Mouse (Mus musculus) brown adipose tissue, adult 24 weeks (tissue): ENCODE results near the gene Galnt7. TPM values are rescaled to one million over a fixed set of nuclear protein-coding genes. Genes with fewer than 3 reads are reported as not detected.

Experiments used
- H3K27ac ChIP-seq: fragments of 200-500 bp; replicated peaks from 2 replicates; pipeline ENCODE4 v1.5.1; 2012; ENCODE audit warnings: low read depth, mild to moderate bottlenecking, low read length
- H3K4me1 ChIP-seq: fragments of 200-500 bp; 2 replicates; pipeline ENCODE4 v1.6.1; 2012; ENCODE audit warnings: low read length, mixed read lengths; ENCODE audit not compliant: control insufficient read depth, insufficient read depth, insufficient read length
- H3K4me3 ChIP-seq: fragments of 200-500 bp; 2 replicates; pipeline ENCODE4 v1.5.1; 2012; ENCODE audit warnings: low read depth, mild to moderate bottlenecking, low read length, moderate library complexity; ENCODE audit not compliant: insufficient read depth
- polyA plus RNA-seq: library from polyadenylated mRNA; stranded (reverse); fragments of >200 nt; gene quantifications from 2 replicates; pipeline ENCODE4 v1.2.4, GENCODE M21; 2012; ENCODE audit not compliant: missing spikeins, insufficient read depth, insufficient read length

Galnt7 gene
- polyA plus RNA-seq, 1 experiment, result 0.79 TPM

DNA sequence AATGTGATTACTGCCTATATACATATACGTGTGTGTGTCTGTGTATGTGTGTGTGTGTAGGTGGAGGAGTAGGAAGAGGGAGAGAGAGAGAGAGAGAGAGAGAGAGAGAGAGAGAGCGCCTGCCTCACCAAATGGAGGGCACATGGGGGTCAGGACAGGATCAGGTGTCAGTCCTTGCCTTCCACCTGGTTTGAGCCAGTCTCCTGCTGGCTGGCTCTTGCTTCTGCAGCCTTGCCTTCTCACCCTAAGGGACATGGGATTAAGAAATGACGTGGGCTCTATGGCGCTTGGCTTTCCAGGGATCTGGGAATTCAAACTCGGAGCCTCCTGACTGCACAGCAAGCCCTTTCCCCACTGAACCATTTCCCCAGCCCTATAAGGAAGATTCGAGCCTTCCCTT is 13.9 kb downstream of the Galnt7 start:
- Histone ChIP-seq H3K4me3 (no peak overlapping the region), H3K27ac (no peak overlapping the region), H3K4me1 (no peaks in the 10 kb centered on the region; the same call in none of the 2 replicates)

DNA sequence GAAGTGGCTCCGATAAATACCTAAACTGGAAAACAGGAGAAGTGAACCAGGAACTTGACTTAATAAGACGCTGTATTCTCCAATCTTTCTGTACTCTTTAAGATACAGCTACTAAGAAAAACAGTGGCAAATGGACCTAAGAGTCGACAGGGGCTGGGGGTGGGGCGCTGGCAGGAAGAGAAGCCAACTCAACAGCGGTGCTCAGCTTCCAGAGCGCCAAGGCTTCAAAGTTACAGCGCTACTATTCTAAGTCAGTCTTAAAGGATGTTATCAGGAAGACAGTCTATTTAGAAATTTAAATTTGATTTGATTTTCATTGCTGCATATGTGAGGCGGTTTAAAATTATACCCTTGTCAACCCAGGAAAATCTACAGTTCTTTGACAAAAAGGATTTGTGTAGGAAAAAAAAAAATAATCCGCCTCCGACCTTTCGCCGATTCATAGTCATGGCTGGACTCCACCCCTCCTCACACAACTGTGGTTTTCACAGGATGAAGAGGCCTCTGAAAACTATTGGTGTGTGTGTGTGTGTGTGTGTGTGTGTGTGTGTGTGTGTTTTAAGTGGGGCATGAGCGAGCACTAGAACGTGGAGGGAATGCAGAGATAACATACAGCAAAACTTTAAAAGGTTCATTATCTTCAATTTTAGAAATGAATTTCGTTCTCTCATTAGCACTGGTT is 15.1 kb downstream of the Galnt7 start:
- no peak overlapping the region for H3K4me3 ChIP-seq
- H3K4me1 ChIP-seq, result no peaks in the 10 kb centered on the region; the same call in none of the 2 replicates
- H3K27ac ChIP-seq, result no peak overlapping the region

DNA sequence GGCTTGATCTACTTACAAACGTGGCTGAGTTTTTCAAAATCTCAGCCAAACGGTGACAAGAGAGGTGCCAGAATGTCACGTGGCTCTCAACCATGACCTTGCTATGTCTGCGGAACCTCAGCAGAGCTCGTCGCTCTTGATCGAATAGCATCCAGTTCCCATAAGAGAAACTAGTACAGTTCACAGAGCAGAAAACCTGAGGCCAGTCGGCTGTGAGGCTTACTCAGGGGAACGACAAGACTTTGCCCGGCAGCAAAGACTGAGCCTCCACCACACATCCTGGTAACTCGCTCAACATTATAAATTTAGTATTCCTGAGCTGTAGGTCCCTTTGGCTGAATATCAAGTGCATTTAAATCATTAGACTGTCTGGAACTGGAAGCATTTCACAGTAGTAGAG is 16.1 kb downstream of the Galnt7 start:
- no peak overlapping the region for H3K27ac ChIP-seq
- H3K4me1 ChIP-seq, result peaks cover 2% of the 10 kb centered on the region
- H3K4me3 ChIP-seq, result no peak overlapping the region

DNA sequence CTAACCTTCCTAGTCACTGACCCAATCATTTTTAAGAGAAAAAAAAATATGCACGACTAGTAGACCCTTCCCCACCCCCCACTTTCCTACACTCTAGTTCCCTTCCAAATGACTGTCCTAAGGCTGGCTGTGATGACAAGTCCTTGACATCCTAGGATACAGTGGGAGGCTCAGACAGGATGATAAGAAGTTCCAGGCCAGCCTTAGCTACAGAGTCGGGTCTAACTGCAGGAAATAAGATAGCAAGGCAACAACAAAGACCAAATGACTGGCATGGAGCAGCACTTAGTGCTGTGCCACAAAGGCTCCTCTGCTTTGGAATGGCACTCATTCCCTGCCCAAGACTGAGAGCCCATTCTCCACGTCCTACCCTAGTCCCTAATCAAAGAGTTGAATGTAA is 16.6 kb downstream of the Galnt7 start:
- Histone ChIP-seq H3K4me1 (peaks cover 4% of the 10 kb centered on the region), H3K27ac (no peak overlapping the region), H3K4me3 (no peak overlapping the region)

DNA sequence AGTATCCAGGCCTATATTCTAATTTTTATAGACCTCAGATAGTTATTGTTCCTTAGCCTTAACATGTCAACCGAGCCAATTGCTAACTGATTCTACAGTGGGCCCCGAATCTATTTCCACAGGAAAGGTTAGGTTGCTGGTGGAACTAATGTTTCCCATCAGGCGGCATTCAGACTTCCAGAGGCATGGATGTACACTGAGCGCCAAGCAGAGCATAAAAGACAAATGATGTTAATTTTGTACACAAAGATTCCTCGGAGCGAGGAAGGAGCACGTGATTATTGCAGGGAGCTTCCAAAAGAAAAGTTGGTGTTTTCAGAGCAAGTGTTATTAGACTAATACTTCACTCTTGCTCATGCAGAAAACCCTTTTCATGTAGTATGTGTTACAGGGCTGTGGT is 21.1 kb downstream of the Galnt7 start:
- Histone ChIP-seq H3K4me3 (no peak overlapping the region), H3K27ac (no peak overlapping the region), H3K4me1 (peaks cover 13% of the 10 kb centered on the region)

DNA sequence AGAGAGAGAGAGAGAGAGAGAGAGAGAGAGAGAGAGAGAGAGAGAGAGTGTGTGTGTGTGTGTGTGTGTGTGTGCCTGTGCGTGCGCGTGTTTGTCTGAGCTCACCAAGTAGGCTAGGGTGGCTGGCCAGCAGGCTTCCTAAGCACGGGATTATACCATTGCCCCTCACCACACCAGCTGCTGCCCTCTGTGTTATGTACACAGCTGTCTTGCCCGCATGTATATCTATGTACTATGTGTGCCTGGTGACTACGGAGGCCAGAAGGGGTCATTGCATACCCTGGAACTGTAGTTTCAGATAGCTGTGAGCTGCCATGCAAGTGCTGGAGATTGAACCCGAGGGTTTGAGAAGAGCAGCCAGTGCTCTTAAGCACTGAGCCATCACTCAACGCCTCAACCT is 22.7 kb downstream of the Galnt7 start:
- H3K27ac ChIP-seq, result no peak overlapping the region
- H3K4me1 ChIP-seq, result peaks cover 13% of the 10 kb centered on the region
- no peak overlapping the region for H3K4me3 ChIP-seq

DNA sequence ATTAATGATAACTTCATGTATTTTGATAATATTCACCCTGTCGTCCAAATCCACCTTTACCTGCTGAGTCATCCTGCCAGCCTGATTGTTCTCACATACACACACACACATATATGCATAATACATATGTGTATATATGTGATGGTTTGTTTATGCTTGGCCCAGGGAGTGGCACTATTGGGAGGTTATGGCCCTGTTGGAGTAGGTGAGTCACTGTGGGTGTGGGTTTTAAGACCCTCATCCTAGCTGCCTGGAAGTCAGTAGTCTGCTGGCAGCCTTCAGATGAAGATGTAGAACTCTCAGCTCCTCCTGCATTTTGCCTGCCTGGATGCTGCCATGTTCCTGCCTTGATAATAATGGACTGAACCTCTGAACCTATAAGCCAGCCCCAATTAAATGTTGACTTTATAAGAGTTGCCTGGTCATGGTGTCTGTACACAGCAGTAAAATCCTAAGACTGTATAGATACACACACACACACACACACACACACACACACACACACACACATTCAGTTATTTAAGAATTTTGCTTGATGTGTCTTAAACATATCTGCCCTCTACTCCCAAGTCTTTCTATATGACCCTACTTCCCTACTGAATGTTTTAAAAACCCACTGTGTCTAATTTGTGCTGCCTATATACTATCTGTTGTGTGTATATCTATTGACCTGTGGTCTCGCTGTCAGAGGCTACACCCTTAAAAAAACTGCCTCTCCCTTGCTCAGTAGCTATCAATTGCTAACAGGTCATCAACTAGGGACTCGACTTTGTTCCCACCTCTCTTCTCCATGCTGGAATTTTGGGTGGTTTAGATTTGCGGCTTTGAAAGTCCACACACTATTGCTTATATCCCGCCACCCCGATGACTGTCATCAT is 23.8 kb downstream of the Galnt7 start:
- Histone ChIP-seq H3K27ac (no peak overlapping the region), H3K4me3 (no peak overlapping the region), H3K4me1 (peaks cover 13% of the 10 kb centered on the region)

DNA sequence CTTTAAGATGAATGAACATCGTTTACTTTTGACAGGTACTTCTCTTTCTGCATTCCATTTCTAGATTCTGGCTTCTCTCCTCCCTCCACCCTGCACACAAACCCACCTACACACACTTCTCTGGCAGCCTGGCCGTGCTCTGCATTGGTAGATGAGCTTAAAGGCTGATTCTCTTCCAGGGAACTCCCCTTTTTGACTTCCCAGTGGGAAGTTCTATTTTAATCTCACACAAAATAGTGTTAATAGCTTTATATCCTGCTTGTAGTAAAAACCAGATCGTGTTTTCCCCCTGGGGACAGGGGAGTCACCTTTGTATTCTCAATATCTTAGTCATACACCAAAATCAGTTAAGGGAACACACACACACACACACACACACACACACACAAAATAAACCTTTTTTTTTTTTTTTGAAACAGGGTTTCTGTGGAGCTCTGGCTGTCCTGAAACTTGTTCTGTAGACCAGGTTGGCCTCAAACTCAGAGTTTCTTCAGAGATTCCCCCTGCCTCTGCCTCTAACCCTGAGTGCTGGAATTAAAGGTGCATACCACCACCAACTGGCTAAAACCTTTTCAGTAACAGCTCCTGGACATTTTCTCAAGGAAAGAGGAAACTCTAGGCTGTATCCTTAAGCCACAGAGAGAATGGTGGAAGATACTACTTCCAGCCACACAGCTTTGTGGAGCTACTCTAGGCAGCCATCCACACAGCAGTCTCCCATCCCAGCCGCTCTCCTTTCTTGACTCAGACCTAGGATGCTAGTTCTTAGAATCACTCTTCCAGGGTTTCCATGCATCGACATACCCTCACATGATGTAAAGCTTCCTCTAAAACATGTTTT is 24.7 kb downstream of the Galnt7 start:
- Histone ChIP-seq H3K4me3 (no peak overlapping the region), H3K27ac (0 out of 2 replicates have a peak overlapping the region, but pooled peaks have one; percentile 14), H3K4me1 (peaks cover 13% of the 10 kb centered on the region)

DNA sequence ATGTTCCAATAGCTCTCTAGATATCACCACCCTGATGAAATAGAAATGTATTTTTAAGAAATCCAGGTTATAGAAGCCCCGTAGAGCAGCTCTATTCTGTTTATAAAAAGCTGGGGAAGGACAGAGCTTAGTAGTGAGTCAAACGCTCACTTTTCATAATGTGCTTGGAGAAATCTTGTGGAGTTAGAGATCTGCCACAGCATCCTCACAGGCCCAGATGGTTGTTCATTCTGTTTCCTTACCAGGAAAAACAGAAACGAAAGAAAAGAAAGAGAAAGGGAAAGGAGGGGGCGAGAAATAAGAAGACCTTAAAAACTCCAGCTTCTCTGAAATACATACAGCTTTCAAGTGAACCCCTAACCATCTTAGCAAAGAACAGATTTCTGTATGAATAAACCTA is 28.9 kb downstream of the Galnt7 start:
- H3K4me3 ChIP-seq, result no peak overlapping the region
- peaks cover 7% of the 10 kb centered on the region for H3K4me1 ChIP-seq
- H3K27ac ChIP-seq, result no peak overlapping the region

DNA sequence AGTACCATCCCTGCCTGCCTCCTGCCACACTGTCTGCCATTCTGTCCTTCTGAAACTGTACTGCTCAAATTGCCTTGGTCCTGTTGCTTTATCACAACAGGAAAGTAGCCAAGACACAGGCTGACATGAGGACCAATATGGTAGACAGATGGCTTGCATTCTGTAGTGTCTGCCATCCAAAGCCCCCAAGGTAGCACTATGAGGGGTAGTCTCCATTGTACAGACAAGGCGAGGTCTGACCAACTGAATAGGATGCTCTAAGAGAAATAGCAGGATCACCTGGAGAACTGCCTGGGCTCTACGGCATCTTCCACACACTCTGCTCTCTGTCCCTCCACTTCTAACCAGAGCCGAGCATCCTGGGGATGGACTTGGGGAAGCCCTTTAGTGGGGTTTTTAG is 29.8 kb downstream of the Galnt7 start:
- Histone ChIP-seq H3K27ac (no peak overlapping the region), H3K4me3 (no peak overlapping the region), H3K4me1 (peaks cover 7% of the 10 kb centered on the region; the same call in 1 of the 2 replicates)

DNA sequence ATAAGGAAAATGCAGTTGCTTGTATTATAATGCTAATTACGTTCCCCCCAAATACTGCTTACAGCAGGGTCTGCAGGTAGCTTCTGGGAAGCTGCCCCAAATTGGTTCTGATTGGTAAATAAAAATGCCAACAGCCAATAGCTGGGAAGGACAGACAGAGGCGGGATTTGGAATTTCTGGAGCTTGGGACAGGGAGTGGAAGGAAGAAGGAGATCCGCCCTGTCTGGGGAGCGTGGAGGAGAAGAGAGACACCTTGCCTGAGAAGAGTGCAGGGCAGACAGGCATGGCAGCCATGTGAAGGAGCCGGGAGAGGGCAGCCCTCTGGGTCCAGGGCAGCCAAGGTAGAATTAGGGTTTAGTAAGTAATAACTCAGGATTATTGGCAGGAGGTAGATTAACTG is 35.9 kb downstream of the Galnt7 start:
- H3K4me1 ChIP-seq, result 0 out of 2 replicates have a peak, but pooled peaks cover 3% of the 10 kb centered on the region
- H3K27ac ChIP-seq, result no peak overlapping the region
- H3K4me3 ChIP-seq, result no peak overlapping the region

DNA sequence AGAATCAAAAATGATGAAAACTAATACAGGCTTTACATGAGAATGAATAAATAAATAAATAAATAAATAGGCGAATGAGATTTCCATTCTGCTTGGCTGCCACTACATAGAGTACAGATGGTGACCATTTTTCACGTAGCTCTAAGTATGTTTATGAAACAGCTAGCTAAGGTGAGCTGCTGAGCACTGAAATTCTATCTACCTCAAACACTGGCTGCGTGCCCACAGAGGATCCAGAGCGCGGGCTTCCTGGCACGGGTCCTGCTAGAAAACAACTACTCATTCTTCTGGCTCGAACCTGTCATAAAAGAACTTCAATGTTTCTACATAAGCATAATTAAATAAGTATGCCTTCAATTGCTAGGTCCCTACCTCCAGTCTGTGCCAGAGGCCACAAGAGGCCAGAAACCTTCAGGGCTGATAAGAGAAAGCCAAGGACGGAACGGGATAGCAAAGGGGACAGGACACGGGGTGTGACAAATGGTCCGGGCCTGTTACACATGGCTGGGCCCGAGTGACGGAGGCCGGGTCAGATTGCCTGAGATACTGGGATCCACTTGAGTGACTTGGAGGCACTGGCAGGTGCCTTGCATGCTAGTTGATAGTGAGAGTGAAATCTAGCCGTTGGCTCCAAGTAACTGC is 37.7 kb downstream of the Galnt7 start:
- Histone ChIP-seq H3K27ac (no peak overlapping the region), H3K4me3 (no peak overlapping the region), H3K4me1 (peaks cover 11% of the 10 kb centered on the region; the same call in 1 of the 2 replicates)

DNA sequence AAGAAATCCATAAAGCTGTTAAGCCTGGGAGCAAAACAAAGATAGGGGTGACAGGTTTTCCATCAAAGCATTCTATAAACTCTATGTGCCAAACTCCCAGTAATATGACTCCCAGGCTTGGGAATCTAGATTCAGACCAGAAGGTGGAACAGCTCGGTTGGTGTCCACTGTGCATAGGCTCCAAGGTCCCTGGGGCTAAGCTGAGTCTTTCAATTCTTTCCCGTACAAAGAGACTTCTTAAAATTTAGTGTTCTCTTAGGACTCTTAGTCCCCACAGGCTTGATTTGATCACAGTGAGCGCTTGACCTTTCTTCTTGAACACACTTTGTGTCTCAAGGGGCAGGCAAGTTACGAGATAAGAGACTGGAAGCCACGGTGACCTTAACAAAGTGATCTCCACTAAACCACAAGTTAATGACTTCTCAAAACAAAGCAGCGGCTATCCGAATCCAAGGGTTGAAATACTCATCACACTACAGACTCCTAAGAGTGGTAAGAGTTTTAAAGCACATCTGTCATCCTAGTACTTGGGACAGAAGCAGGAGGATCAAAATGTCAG is 41.3 kb downstream of the Galnt7 start:
- H3K4me1 ChIP-seq, result peaks cover 11% of the 10 kb centered on the region; the same call in 1 of the 2 replicates
- no peak overlapping the region for H3K27ac ChIP-seq
- H3K4me3 ChIP-seq, result no peak overlapping the region

DNA sequence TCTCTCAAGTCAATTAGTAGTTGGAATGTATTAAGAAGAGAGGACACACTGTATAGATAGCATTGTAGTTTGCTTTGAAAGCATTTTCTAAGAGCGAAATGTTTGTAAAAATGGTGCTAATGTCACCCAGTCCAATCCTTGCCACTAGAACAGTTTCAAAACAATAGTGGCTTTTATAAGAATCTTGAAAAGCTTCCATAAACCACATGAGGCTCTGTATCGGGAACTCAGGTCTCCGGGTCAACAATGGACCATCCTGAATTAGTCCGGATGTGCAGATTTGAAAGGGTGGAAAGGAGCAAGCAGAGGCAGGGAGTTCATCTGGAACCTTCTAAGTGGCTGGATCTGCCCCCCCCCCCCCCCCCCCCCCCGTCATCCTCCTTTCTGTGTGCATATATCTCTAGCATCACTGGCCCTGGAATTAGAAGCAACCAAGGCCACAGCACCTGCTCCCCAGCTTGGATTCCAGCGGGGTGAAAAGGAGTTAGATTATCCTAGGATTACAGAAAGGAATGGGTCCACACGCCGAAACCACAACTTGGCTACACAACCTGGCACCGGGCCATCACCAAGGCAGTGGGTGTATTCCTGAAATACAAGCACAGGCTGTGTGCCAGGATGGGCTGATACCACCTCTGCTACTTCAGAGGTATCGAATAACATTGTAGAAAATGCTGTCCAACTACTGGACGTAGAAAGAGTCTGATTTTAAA is 42.0 kb downstream of the Galnt7 start:
- no peak overlapping the region for H3K4me3 ChIP-seq
- no peak overlapping the region for H3K27ac ChIP-seq

More for the DNA sequence above, 42.0 kb downstream of the Galnt7 start:
- H3K4me1 ChIP-seq, result peaks cover 11% of the 10 kb centered on the region; the same call in 1 of the 2 replicates
